Mouse (Mus musculus): Measurements from ENCODE around the gene Sgcd. TPM values are rescaled to one million over a fixed set of nuclear protein-coding genes. Genes with fewer than 3 reads are reported as not detected.

The Sgcd gene
- polyA plus RNA-seq, 1 experiment from 2014 or later = 0.23 TPM

DNA sequence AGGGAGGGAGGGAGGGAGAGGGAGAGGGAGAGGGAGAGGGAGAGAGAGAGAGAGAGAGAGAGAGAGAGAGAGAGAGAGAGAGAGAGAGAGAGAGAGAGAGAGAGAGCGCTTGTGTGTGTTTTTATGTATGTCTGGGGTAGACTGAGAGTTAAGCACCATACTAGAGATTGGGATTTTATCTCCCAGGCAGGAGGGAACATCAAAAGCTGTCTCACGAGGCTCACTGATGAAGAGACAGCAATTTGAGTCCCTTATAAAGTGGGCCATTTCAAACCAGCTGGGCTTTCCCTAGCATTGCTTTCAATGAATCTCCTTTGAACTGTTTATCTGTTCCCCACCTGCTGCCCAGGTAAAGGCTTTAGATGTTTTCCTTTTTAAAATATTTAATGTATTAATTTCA lies 973.1 kb downstream of the Sgcd start:
- H3K4me3 ChIP-seq = no peak overlapping the region
- H3K27ac ChIP-seq = no peak overlapping the region
- no peak for ATAC-seq
- 61% methylated on average over 2 of the region's 2 CpGs for WGBS (ENCODE audit: insufficient replicate concordance)
- H3K9ac ChIP-seq = no peak overlapping the region
- H3K9me3 ChIP-seq (replicated peaks) = no peaks in the 10 kb centered on the region
- no peaks in the 10 kb centered on the region for H3K4me1 ChIP-seq
- H3K27me3 ChIP-seq (replicated peaks) = no peaks in the 10 kb centered on the region
- H3K4me2 ChIP-seq = no peak overlapping the region
- no peaks in the 10 kb centered on the region for H3K36me3 ChIP-seq

DNA sequence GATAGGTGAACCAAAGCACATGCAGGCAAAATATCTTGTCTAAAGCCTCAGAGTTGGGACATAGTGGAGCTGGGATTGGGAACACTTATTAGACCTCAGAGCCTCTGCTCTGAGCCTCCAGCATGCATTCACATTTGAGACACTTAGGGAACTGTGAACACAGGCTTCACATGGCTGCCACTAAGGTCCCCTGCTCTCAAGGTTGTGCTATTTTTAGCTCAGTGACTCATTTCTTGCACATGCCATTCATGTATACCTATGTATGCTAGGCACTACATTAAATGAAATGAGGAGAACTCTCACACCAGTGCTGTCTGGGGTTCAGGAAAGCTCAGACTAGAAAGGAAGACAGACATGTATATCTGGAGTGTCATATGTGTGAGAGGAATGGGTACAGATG lies 974.5 kb downstream of the Sgcd start:
- no peak for ATAC-seq
- no peaks in the 10 kb centered on the region for H3K9me3 ChIP-seq (replicated peaks)

DNA sequence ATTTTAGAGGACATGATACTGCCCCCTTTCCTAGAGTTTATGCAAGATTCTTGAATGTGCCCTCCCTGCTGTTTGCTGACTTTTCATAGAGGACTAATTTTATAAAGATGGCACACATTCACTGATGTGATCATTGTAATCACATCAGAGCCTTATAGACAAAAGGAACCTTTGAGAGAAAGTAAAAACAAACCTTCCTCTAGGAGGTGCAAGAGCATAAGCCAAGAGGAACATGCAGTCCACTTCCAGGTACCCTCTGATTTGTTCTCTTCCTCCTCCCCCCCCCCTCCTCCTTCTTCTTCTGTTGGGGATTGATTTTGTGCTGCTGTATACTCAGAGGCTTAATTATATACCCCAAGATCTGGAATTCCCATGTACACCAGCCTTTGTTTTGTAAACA lies 978.6 kb downstream of the Sgcd start:
- no peaks in the 10 kb centered on the region for H3K27me3 ChIP-seq (replicated peaks)
- H3K4me3 ChIP-seq = no peak overlapping the region
- H3K4me2 ChIP-seq = no peak overlapping the region
- no peaks in the 10 kb centered on the region for H3K4me1 ChIP-seq
- H3K36me3 ChIP-seq = no peaks in the 10 kb centered on the region
- ATAC-seq = no peak
- no peaks in the 10 kb centered on the region for H3K9me3 ChIP-seq (replicated peaks)
- no peak overlapping the region for H3K9ac ChIP-seq
- H3K27ac ChIP-seq = no peak overlapping the region

More for the DNA sequence above, 974.5 kb downstream of the Sgcd start:
- Histone ChIP-seq H3K27me3 (replicated peaks) (no peaks in the 10 kb centered on the region), H3K4me3 (no peak overlapping the region), H3K9ac (no peak overlapping the region), H3K27ac (no peak overlapping the region), H3K4me1 (no peaks in the 10 kb centered on the region), H3K36me3 (no peaks in the 10 kb centered on the region), H3K4me2 (no peak overlapping the region)

DNA sequence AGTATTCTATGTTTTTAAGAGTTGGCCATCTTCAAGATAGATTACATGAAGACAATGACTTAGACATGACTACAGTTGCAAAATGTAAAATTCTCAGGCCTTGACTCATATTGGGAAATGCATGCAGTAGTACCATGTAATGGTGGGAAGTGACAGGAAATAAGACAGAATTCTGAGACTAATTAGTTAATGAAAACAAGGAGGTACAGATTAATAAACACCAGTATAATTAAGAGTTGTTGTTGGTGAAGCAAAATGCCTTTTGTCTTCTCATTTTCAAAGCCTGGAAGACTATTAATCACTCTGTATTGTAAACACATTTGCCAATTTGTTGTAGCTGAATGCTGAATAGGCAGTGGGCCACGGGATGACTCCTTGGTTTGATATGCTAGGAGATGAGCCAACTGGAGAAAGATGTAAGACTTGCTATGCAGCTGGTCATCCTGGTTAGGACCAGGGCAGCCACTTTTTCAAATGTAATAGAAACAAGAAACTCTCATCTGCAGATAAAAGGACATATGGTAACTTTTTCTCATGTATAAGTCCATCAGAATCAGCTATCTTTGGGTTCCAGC lies 983.4 kb downstream of the Sgcd start:
- Histone ChIP-seq H3K4me1 (no peaks in the 10 kb centered on the region), H3K4me2 (no peak overlapping the region), H3K9me3 (replicated peaks) (no peaks in the 10 kb centered on the region), H3K9ac (no peak overlapping the region), H3K27me3 (replicated peaks) (no peaks in the 10 kb centered on the region), H3K36me3 (no peaks in the 10 kb centered on the region), H3K4me3 (no peak overlapping the region), H3K27ac (no peak overlapping the region)
- ATAC-seq = no peak
- WGBS (ENCODE audit: insufficient replicate concordance) = 50% methylated on average over 1 of the region's 1 CpGs

DNA sequence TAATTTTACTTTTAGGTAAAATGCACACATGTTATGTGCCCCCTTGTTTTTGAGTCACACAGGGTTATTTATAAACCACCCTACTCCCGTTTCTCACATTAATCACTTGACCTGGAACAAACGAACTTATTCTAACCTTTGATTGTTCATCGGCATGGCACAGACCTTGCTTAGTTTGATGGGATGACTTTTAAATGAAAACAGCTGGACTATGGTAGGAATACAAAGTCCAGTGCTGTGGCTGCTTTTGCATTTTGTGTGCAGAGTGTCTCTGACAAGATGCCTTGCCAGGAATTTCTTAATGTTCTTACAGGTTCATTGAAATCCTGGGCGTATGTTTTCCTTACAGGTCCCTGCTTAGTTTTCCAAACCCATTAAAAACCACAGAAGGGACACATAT lies 1049.5 kb downstream of the Sgcd start:
- H3K9ac ChIP-seq = no peak overlapping the region
- no peak overlapping the region for H3K4me3 ChIP-seq
- no peak for ATAC-seq
- H3K4me1 ChIP-seq = no peaks in the 10 kb centered on the region
- H3K27me3 ChIP-seq (replicated peaks) = no peaks in the 10 kb centered on the region
- no peak overlapping the region for H3K4me2 ChIP-seq
- no peaks in the 10 kb centered on the region for H3K36me3 ChIP-seq
- 61% methylated on average over 4 of the region's 4 CpGs for WGBS (ENCODE audit: insufficient replicate concordance)
- no peak overlapping the region for H3K27ac ChIP-seq
- no peaks in the 10 kb centered on the region for H3K9me3 ChIP-seq (replicated peaks)

DNA sequence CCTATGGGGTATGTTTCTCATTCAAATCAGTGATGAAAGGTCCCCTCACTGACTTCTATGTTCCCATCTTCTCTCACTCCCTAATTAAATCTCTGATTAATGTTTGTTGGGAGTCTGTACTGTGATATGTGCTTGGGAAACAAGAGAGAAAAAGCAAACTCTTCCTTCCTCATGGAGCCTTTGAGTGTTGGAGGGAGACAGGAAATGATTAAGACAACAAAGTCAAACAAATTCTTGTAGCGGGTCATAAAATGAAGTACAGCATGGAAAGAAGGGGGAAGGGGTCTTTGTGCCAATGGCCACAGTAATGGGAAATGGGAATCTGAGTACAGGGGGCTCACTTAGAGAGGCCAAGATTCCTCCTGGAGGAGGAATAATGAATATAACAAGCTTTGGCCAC lies 1063.8 kb downstream of the Sgcd start:
- no peak for ATAC-seq
- H3K27me3 ChIP-seq (replicated peaks) = no peaks in the 10 kb centered on the region
- 53% methylated on average over 1 of the region's 1 CpGs for WGBS (ENCODE audit: insufficient replicate concordance)
- no peak overlapping the region for H3K4me3 ChIP-seq
- H3K36me3 ChIP-seq = no peaks in the 10 kb centered on the region
- H3K4me2 ChIP-seq = no peak overlapping the region
- H3K27ac ChIP-seq = no peak overlapping the region
- H3K9ac ChIP-seq = no peak overlapping the region
- H3K9me3 ChIP-seq (replicated peaks) = no peaks in the 10 kb centered on the region
- H3K4me1 ChIP-seq = no peaks in the 10 kb centered on the region

DNA sequence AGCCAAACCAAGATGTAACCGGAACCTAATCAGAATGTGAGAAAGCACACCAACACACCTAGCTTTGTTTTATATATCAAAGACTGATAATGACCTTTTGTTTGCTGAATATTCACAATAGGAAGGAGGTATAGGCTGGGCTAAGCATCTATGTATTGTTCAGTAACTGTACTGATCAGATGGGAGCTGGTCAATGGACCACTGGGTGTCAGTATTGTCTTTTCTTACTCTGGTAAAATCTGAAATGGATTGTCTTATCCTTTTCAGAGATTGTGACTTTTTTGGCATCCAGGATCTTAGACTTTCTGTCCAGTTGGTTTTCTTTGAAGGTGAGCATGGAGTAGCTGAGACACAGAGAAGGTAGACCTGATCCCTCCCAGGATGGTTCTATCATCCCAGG lies 1068.5 kb downstream of the Sgcd start:
- H3K4me1 ChIP-seq = no peaks in the 10 kb centered on the region
- WGBS (ENCODE audit: insufficient replicate concordance) = 63% methylated on average over 1 of the region's 1 CpGs
- H3K4me2 ChIP-seq = no peak overlapping the region
- no peak overlapping the region for H3K4me3 ChIP-seq
- H3K36me3 ChIP-seq = no peaks in the 10 kb centered on the region
- no peaks in the 10 kb centered on the region for H3K27me3 ChIP-seq (replicated peaks)
- H3K27ac ChIP-seq = no peak overlapping the region
- no peaks in the 10 kb centered on the region for H3K9me3 ChIP-seq (replicated peaks)
- ATAC-seq = no peak
- H3K9ac ChIP-seq = no peak overlapping the region

DNA sequence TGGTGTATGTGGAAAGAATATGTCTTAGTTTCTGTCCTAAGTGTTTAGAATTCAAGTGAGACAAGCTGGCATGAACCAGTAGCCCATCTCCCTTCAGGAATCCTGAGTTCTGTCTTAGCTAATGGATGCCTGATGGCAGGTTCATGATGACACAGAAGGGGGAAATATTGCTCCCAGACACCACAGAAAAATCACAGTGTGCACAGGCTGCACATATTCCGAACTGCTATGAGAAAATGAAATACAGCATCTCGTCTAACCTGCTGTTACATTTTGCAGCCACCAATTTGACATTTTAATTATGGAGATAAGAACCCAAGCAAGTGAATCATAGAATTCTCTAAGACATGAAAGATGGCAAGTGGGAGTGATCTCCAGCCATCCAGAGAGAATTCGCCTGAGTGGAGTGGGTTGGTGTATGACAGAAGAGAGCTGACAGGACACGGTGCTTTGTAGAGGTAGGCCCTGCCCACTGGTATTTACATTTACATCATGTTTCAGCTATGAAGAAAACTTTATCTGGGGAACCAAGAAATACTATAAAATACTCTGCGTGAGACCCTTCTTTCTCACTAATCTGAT lies 1076.0 kb downstream of the Sgcd start:
- ATAC-seq = no peak
- Histone ChIP-seq H3K9ac (no peak overlapping the region), H3K27ac (no peak overlapping the region), H3K4me1 (no peaks in the 10 kb centered on the region), H3K27me3 (replicated peaks) (no peaks in the 10 kb centered on the region), H3K4me3 (no peak overlapping the region), H3K9me3 (replicated peaks) (no peaks in the 10 kb centered on the region), H3K4me2 (no peak overlapping the region), H3K36me3 (no peaks in the 10 kb centered on the region)
- 63% methylated on average over 5 of the region's 5 CpGs for WGBS (ENCODE audit: insufficient replicate concordance)

DNA sequence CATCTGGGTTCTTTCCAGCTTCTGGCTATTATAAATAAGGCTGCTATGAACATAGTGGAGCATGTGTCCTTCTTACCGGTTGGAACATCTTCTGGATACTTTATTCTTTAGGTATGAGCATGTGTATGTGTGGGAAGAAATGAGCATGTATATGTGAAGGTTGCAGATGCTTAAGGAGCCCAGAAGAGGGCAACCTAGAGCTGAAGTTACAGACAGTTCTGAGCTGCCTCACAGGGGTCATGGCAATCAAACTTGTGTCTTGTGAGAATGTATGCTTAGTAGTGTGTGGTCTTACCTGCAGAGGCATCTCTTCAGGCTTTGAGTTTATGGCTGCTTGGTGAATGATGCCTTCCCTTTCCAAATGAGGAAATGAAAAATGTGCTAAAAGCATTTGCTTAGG lies 1084.5 kb downstream of the Sgcd start:
- H3K9ac ChIP-seq = no peak overlapping the region
- no peaks in the 10 kb centered on the region for H3K9me3 ChIP-seq (replicated peaks)
- no peak for ATAC-seq
- H3K36me3 ChIP-seq = no peaks in the 10 kb centered on the region
- no peaks in the 10 kb centered on the region for H3K27me3 ChIP-seq (replicated peaks)
- H3K4me1 ChIP-seq = no peaks in the 10 kb centered on the region
- WGBS (ENCODE audit: insufficient replicate concordance) = 67% methylated on average over 1 of the region's 1 CpGs
- H3K4me3 ChIP-seq = no peak overlapping the region
- no peak overlapping the region for H3K4me2 ChIP-seq
- H3K27ac ChIP-seq = no peak overlapping the region

DNA sequence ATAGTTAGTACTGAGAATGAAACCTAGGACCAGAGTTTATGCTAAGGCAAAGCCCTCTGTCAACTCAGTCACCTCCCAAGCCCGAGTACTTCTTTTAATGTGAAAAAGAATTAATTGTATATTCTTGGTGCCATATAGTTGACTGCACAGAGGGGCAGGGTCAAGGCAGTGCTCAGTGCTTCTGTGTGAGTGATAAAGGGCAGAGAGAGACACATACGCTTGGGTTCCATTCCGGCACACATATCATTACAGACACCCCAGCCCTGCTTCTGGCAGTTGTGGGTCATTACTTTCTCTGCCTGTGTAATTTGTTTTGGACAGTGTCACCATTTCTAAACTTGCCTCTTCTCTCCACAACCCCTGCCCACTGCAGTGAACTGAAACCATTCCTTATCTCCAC lies 1099.7 kb downstream of the Sgcd start:
- no peak overlapping the region for H3K4me3 ChIP-seq
- H3K36me3 ChIP-seq = no peaks in the 10 kb centered on the region
- no peak overlapping the region for H3K27ac ChIP-seq
- H3K4me2 ChIP-seq = no peak overlapping the region
- ATAC-seq = no peak
- H3K9me3 ChIP-seq (replicated peaks) = no peaks in the 10 kb centered on the region
- H3K4me1 ChIP-seq = no peaks in the 10 kb centered on the region
- no peaks in the 10 kb centered on the region for H3K27me3 ChIP-seq (replicated peaks)
- 66% methylated on average over 3 of the region's 3 CpGs for WGBS (ENCODE audit: insufficient replicate concordance)
- no peak overlapping the region for H3K9ac ChIP-seq

DNA sequence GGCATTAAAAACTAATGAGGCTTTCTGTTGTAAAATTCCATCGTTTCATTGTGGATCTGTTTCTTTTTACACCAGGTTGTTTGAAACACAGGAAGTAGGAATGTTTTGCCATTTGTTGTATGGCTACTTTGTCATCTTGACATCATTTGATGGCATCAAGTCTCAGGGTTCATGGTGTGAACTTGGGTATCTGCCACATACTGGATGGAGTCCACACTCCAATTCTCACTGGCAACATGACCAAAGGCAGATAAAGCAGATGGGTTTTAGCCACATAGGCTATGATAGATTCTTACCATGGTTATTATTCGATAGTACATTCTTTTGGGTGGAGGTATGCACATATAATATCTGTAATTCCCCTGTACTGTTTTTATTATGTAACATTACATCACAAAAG lies 1106.3 kb downstream of the Sgcd start:
- H3K9ac ChIP-seq = no peak overlapping the region
- WGBS (ENCODE audit: insufficient replicate concordance) = 56% methylated on average over 2 of the region's 2 CpGs
- no peaks in the 10 kb centered on the region for H3K4me1 ChIP-seq
- ATAC-seq = no peak
- no peaks in the 10 kb centered on the region for H3K9me3 ChIP-seq (replicated peaks)
- H3K36me3 ChIP-seq = no peaks in the 10 kb centered on the region
- no peak overlapping the region for H3K4me2 ChIP-seq
- H3K4me3 ChIP-seq = no peak overlapping the region
- no peaks in the 10 kb centered on the region for H3K27me3 ChIP-seq (replicated peaks)
- H3K27ac ChIP-seq = no peak overlapping the region

DNA sequence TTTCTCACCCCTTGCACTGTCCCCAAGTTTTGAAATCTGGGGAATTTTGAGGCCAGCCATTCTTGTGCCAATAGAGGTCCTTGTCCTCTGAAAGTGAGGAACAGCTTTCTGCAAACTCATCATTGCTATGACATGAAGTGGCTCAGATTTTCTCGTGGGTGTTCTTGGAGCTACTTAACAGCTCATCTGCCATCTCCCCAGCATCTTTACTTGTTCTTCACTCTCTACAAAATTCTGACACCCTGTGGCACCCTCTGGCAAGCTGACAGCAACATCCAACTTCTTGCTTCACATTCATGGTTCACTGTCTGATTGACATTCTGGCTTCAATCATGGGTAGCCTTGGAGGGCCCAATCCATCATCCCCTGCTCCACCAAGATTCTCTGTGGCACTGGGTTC lies 1113.0 kb downstream of the Sgcd start:
- no peaks in the 10 kb centered on the region for H3K4me1 ChIP-seq
- no peak overlapping the region for H3K27ac ChIP-seq
- no peak overlapping the region for H3K4me2 ChIP-seq
- WGBS (ENCODE audit: insufficient replicate concordance) = 46% methylated on average over 1 of the region's 1 CpGs
- no peak overlapping the region for H3K9ac ChIP-seq
- H3K4me3 ChIP-seq = no peak overlapping the region
- ATAC-seq = no peak
- no peaks in the 10 kb centered on the region for H3K9me3 ChIP-seq (replicated peaks)
- H3K36me3 ChIP-seq = no peaks in the 10 kb centered on the region
- H3K27me3 ChIP-seq (replicated peaks) = no peaks in the 10 kb centered on the region

DNA sequence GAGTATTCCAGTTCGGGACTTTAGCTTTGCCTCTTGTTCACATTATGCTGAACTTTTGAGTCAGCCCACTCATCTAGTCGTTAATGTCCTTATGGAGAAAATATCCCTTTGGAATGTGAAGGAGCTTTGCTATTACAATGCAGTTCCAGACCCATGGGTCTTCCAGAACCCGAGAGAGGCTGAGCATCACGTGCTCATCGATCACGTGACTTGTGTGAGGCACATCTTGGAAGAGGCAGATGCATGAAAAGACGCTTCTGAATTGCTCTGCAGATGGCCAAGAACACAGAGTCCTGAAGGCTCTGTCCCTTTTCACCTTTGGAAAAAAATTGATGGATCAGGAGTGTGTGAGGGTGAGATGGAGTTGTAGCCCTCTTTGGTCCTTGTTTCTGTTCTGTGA lies 1120.2 kb downstream of the Sgcd start:
- WGBS (ENCODE audit: insufficient replicate concordance) = 58% methylated on average over 7 of the region's 7 CpGs

More for the DNA sequence above, 1120.2 kb downstream of the Sgcd start:
- Histone ChIP-seq H3K27me3 (replicated peaks) (no peaks in the 10 kb centered on the region), H3K9me3 (replicated peaks) (no peaks in the 10 kb centered on the region), H3K9ac (no peak overlapping the region), H3K4me3 (no peak overlapping the region), H3K4me2 (no peak overlapping the region), H3K27ac (no peak overlapping the region), H3K4me1 (no peaks in the 10 kb centered on the region), H3K36me3 (no peaks in the 10 kb centered on the region)
- ATAC-seq = no peak
